Mouse (Mus musculus): Measurements from ENCODE around the gene Fam110a.

DNA sequence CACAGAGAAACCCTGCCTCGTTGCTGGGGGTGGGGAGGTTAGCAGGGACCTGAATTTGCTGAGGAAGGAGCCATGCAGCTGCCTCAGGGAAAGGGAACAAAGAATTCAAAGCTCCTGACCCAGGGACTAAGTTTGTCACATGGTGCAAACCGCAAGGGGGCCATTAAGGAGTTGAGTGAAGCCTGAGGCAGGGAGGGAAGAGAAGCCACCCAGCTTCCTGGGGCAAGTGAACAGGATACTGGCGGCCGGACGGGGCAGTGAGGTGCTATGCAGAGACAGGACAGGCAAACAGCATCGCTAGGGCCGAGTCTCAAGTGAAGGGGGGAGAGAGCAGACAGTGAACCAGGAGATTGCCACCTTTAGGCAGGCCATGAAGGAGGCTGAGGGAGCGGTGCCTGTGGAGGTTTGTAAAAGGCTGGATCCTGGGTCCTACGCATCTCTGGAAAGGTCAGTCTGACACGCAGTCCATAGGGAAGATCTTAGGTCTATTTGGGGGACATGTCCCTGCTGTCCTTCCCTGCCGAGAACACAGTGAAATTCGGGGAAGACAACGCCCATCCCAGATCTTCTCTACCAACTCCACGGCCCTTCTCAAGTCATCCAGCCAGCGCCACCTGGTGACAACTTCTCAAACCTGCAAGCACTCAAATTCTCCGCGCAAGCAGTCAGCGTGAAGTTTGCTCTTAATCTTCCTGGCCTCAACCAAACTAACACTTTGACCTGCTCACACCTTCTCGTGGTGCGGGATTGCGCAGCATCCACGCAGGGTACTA is 14.5 kb upstream of the Fam110a start:
- TF ChIP-seq POLR2A (IDR thresholded peaks at IDR 0.05; ENCODE audit: borderline replicate concordance, insufficient read depth, low read length) (no peak), CTCF (IDR thresholded peaks at IDR 0.05; ENCODE audit: borderline replicate concordance, insufficient read depth, low read depth, low read length) (peak; percentile 92)

All from cerebellum, adult 2 months (tissue).